Mouse (Mus musculus): ENCODE results near the gene Praf2.
"Not testable (repeated sequence)": the region's sequence is repeated elsewhere in the genome, so short reads cannot be mapped to it uniquely, and the experiment has no call there.

Gene Praf2

DNA sequence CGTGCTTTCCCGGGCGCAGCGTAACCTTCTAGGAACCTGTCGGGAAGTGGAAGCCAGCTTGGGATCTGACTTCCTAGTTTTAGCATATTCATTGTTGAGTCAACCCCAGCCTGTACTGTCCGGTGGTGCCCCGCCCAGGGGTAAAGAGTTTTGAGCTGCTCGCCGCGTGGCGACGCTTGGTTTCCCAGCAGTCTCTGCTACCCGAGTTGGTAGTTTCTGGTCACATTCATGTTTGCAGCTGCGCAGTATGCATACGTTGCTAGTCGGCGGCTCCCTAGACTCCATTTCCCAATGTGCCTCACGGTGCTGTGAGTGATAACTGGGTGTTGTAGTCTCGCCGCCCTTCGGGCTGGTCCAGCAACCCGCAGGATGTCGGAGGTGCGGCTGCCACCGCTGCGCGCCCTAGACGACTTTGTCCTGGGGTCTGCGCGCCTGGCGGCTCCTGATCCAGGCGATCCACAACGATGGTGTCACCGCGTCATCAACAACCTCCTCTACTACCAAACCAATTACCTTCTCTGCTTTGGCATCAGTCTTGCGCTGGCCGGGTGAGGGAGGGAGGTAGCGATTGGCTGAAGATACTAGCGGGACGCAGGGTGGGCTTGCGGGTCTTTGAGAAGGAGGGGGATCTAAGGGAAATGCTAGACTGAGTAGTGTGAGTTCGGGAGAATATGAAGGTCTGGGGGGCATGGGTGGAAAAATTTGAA is at the start of gene Praf2:
Praf2 (plus strand) TSS at position 225 of the 707 bp plus-strand sequence.
- DNase-seq (ENCODE audit: low spot score) = peak; percentile 91

DNA sequence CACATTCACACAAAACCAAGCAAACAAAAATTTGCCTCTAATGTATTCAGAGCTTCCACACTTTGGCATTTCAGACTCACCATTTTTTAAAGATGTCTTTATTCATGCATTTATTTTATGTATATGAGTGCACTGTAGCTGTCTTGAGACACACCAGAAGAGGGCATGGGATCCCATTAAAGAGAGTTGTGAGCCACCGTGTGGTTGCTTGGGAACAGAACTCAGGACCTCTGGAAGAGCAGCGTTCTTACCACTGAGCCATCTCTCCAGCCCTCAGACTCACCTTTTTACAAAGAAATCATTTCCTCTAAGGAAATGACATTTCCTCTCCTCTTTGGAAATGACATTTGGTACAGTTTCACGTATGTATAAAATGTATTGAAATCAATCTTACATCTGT is 49.3 kb upstream of the Praf2 start:
- DNase-seq (ENCODE audit: low spot score) = no peak

DNA sequence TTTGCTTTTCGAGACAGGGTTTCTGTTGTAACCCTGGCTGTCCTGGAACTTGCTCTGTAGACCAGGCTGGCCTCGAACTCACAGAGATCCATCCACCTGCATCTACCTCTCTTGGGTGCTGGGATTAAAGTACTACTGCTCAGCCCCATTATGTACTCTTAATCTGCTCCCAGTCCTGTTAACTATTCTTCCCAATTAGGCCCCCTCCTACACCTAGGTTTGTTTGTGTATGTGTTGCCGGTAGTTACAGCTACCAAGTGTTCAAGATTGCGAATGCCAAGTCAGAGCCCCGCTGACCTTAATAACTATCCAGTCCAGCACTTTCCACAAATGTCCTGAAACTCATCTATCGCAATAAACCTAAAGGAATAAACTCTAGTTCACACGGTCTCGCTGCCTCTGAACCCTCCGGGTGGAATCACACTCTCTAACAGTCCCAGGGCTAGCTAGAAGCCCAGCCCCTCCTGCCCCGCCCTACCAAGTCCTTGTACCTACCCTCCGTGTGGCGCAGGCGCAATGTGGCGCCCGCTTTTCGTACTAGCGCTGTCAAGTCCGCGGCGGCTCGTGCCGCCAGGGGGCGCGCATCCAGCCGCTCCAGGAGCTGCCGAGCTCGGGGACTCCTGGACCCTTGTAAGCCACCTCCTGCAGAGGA is 48.7 kb upstream of the Praf2 start:
- peak; percentile 90 for DNase-seq (ENCODE audit: low spot score)

DNA sequence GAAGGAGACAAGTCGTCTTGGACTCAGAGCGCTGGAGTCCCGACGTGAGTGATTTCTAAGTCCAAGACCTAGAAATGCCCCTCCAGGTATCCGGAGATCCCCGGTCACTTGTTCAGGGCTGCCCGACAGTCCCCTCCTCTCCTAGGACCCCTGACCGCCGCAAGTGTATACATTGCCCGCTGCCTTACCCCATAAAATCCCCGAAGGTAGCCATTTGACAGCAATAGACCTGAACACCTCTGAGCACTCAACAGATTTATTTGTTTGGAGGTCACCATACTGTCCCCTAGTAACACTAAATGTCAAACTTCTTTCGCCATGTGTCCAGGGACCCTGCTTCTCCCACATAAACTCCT is 48.2 kb upstream of the Praf2 start:
- DNase-seq (ENCODE audit: low spot score) = no peak

DNA sequence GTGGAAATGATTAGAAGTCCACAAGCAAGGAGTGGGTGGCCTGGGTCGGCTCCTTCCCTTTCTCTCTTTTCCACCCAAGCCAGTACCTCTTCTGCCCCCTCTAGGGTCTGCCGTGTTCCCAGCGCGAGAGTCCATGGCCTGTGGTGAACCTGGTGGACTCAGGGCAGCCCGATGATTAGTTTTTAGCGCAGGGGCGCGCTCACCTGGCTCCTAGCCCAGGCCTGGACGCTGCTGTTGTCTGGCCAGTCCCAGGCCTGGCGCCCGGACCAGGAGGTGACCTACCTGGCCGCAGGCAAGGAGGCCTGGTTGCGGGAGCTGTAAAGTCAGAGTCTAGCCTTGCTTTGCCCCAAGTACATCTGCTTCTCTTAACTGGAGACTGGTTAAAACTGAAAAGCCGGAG is 47.4 kb upstream of the Praf2 start, which contains the start of gene Magix:
Magix (minus strand) TSS at position 388 of the 400 bp plus-strand sequence.
- no peak for DNase-seq (ENCODE audit: low spot score)

DNA sequence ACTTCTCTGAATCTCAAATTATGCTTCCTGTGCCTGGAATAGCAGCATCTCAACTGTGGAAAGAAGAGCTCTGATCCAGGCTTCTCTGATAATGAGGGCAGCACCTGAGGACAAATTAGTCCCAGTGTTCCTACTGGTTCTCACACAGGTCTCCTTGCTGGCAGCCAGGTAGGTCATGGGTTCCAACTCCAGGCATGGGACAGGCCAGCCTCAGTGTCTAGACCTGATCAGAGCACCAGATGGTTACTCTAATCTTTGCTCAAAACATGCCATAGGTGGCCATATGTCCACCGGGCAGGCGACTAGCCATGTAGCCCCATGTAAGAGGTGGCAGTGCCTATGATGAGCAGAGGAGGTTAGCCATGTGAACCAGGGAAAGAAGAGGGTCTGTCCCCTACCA is 39.9 kb upstream of the Praf2 start:
- DNase-seq (ENCODE audit: low spot score) = no peak

DNA sequence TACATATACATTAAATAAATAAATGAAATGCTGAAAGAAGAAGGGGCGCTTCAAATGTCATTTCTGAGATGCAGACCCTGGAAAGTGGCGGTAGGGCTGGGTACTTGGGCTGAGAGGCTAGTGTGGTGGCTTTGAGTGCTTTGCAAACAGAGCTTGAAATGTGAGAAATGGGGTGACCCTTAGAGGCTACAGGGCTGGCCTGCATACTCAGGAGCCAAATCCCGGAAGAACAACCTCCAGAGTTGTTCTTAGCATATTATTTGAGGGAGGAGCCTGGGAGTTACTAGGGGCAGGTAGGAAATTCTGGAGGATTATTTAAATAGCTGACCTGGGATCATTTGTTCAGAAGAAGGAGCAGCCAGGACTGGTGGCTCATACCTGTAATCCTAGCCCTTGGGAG is 37.8 kb upstream of the Praf2 start:
- DNase-seq (ENCODE audit: low spot score) = no peak

DNA sequence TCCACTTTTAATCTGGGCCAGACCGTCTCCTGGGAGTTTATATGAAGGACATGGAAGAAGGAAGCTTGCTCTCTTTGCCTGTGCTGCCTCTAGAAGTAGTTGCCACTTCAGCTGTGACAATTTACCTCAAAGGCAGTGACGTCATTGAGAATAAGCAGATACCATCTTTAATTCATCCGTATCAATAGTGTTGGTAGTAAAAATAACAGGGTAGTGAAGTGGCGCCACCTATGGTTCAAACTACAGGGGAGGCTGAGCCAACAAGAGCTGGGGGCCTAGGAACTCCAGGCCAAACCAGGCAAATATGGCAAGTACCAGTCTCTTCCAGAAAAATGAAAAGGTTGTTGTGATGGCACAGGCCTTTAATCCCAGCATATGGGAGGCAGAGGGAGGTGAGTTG is 35.4 kb upstream of the Praf2 start:
- DNase-seq (ENCODE audit: low spot score) = peak; percentile 35

DNA sequence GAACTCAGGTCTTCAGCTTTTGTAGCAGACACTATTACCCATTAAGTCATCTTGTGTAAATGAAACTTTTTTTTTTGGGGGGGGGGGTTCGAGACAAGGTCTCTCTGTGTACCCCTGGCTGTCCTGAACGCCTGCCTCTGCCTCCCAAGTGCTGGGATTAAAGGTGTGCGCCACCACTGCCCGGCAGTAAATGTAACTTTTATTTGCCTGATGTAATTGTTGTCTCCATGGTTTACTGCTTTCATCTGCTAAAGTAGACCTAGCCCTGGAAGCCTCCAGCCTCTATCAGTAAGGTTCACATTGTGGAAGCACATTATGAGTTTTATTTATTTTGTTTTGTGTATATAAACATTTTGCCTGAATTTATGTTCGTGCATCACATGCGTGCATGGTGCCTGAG is 31.7 kb upstream of the Praf2 start:
- DNase-seq (ENCODE audit: low spot score) = no peak

DNA sequence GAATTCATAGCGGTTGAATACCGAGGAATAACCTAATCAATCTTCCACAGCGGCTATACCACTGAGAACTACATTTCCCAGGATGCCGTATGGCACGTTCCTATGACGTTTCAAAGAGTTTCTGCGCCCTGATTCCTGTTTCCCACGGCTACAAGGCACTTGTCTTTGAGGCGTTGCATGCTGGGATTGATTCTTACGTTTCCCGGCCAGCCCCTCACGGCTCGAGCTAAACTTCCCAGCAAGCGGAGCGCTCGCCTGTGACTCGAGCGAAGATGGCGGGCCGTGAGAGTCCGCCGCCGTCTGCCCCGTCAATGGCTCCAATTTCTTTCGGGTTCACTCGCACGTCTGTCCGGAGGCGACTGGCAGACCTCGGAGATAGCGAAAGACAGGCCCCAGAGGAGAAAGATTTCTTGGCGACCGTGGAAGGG is 31.3 kb upstream of the Praf2 start, which contains the start of gene Gpkow:
Gpkow (plus strand) TSS at position 178 of the 428 bp plus-strand sequence.
- peak; percentile 95 for DNase-seq (ENCODE audit: low spot score)

DNA sequence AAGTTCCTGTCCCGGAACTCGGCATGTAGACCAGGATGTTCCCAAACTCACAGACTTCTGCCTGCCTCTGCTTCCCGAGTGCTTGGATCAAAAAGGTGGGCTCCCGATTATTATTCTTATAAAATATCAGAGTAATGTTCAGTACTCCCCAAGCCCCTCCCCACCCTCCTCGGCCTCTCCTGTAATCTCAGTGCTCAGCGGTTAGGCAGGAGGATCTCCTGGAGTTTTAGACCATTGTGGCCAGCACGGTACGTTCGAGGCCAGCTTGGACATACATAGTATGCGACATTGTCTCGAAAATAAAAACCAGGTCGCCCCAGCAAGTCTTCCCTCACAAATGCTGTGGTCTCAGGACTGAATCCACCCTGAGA is 14.5 kb upstream of the Praf2 start:
- DNase-seq (ENCODE audit: low spot score) = not testable (repeated sequence)

DNA sequence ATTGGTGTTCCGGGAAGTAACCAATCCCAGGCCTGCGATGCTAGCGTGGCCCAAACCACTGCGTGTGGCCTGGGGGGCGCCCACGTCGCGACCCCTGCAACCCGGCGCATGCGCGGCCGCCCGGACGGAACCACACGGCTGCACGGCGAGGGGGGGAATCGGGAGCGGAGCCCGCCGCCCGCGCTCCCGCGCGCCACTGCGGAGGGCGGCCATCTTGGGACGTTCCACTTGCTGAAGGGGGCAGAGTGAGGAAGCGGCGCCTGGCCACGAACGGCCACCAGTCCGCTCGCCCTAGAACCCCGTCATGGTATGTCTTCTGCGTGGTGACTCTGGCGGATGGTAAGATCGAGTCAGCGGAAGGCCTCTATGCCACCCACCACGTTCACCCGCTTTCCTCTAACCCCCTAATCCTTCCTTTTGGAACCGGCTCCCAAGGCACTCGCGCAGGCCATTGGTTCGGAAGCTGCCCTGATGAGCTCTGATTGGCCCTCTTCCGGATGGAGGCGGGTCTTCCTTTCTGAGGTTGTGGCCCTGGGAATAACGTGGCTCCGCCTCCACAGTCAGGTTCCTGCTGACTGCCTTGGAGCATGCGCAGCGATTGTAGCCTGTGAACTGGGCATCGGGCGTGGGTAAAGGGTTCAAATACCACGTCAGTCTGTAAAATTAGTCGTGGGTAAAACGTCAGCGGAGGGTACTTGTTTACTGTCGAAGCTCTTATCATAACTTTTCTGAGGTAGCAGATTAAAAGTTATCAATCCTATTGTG is 13.9 kb upstream of the Praf2 start, which contains the start of gene Wdr45:
Wdr45 (plus strand) TSS at position 199 of the 765 bp plus-strand sequence.
- DNase-seq (ENCODE audit: low spot score) = peak; percentile 93

DNA sequence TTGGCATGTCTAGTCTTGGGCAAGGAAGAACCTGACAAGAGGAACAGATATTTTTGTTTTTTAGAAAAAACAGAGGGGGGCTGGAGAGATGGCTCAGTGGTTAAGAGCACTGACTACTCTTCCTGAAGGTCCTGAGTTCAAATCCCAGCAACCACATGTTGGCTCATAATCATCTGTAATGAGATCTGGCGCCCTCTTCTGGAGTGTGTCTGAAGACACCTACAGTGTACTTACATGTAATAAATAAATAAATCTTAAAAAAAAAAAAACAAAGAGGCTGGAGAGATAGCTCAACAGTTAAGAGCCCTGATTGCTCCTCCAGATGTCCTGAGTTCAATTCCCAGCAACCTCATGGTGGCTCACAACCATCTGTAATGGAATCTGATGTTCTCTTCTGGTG is 12.2 kb upstream of the Praf2 start:
- not testable (repeated sequence) for DNase-seq (ENCODE audit: low spot score)

DNA sequence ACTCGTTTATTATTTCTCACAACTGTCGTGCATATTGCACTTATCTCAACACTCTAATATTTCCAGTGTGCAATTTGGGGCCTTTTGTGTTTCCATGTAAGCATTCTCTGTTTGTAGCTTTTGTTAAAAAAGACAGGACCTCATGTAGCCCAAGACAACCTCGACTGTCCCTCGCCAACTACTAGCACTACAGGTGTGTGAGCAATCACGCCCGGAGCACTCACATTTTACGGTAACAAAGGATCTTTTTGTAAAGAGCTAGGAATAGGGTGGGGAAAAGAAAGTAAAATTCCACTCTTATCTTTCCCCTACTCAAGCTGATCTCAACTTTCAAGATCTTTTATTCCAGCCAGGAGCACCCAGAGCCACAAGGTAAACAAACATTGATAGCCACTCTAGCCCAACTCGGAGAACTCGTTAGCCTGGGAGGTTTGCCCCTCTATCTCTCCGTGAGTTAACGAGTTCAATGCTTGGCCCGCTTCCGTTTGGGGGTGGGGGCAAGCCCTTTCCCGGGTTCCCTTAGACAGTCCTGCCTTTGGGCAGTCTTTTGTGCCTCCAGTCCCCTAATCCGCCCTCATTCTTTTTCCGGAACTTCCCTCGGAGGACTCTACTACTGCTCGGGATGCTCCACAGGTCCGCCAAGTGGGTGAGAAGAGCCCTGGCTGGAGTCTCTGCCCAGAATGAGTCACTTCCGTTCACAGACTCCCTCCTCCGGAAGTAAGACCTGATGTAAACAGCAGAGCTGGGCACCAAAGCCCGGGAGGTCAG is 6.5 kb upstream of the Praf2 start, which contains the start of gene Gm45208:
Gm45208 (plus strand) TSS at position 732 of the 768 bp plus-strand sequence.
- peak; percentile 74 for DNase-seq (ENCODE audit: low spot score)

DNA sequence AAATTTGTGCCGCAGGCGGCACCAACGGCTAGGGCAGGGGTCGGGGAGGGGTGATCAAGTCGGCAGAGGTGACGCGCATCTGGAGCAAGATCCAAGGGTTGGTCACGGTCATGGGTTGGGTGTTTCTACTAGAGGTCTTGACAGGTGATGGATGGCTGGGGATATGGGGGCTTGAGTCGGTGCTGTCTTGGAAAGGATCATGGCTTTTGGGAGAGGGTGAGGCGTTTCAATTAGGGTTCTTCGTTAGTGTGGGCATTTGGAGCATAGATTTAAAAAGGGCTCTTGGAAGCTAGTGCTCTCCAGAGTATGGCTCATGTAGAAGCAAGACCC is 6.0 kb upstream of the Praf2 start:
- no peak for DNase-seq (ENCODE audit: low spot score)

DNA sequence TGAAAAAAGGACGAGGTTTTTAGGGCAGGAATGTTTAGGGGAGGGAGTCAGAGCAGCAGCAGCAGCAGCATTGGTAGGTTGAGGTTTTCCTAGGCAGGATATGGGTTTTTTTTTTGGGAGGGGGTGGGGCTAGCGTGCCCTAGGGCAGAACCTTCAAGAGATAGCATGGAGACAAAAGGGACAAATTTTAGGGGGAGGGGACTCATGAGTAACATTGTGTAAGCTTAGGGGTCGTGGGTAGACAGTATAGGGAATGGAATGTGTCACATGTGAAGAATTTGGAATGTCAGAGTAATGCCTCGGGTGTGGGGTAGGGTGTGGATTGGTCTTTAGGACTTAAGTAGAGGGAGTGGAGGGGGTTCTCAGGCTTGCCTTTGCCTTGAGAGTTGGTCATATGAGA is 5.5 kb upstream of the Praf2 start:
- no peak for DNase-seq (ENCODE audit: low spot score)

DNA sequence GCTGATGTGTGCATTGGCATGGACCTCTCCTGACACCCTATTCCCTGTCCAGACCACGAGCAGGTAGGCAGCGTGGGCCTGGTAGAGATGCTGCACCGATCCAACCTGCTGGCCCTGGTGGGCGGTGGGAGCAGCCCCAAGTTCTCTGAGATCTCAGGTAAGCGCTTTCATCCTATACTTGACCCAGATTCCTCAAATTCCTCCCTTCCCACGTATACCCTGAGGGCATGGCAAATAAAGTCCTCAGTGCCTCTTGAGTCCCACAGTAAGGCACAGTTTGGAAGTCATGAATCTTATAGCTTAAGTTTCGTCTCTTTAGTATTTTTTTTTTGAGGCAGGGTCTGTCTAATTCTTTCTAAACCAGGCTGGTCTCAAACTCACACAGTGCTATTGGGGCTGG is 4.1 kb upstream of the Praf2 start:
- no peak for DNase-seq (ENCODE audit: low spot score)

DNA sequence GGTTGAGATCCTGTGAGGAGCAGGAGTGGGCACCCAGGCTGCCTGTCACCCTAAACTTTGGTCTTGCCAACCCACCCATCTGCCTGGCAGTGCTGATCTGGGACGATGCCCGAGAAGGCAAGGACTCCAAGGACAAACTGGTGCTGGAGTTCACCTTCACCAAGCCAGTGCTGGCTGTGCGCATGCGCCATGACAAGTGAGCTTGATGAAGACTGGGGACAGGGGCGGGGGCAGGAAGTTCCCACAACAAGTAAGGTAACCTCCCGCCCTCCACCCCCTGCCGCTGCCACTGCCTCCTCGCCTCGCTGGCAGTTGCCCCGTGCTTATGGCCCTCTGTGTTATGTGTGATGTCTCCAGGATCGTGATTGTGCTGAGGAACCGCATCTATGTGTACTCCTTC is 2.4 kb upstream of the Praf2 start:
- DNase-seq (ENCODE audit: low spot score) = no peak

DNA sequence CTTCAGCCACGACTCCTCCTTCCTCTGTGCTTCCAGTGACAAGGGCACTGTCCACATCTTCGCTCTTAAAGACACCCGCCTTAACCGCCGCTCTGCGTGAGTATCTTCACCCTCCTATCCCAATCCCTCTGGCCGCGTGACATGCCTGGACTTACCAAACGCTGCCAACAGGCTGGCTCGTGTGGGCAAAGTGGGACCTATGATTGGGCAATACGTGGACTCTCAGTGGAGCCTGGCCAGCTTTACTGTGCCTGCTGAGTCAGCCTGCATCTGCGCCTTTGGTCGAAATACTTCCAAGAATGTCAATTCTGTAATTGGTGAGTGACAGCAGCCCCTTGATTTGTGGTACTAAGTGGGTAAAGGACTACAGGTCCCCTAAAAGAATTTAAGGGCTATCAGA is 1.1 kb upstream of the Praf2 start:
- DNase-seq (ENCODE audit: low spot score) = no peak

DNA sequence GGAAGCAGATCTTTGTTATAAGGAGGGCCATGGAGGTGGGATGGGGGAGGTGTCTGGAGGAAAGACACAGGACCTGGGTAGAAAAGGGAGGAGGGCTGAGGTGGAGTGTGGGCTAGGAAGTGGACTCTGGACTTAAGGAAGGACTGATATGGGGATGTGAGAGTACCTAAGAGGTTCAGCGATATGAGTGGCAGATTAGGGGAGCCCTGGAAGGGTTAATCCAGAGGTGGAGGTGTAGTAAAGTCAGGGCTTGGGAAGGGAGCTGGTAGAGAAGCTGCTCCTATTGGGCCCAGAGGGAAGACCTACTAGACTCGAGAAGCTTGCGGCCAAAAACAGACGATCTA is 655 bp downstream of the Praf2 start:
- DNase-seq (ENCODE audit: low spot score) = no peak

DNA sequence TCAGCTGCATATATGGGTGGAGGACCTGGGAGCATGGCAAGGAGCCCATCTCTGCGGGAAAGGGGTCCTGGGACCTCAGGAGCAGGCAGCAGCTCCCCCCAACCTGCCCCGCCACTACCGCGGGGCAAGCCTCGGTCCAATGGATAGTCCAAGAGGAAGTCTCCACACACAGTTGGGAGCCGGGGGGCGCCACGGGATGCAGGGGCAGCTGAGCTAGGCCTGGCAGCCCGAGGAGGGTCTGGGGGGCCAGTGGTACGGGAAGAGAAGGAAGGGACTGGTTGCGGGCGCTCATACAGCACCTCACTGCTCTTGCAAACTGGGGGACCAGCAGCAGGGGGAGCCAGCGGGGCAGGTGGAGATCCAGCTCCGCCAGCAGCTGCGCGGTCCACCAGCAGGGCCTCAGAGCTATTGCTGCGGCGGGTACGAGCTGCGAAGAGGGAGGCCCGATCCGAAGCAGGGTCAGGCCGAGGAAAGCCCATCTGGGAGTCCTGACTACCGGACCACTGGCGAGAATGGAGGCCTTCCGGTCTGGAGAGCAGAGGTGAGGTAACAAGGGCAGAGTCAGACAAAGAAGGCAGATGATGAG is 5.4 kb downstream of the Praf2 start:
- DNase-seq (ENCODE audit: low spot score) = peak; percentile 63

Data from embryo, embryonic 10 days (tissue).